Mouse (Mus musculus) spleen, adult 18-20 months (tissue): Measurements from ENCODE around the gene Prok2.

ENCODE experiments used
- DNase-seq, 2 experiments: peaks; one replicate each; pipeline ENCODE4 v3.0.0; 2022; ENCODE audit warnings: mixed read lengths in 2 of 2

Prok2 gene

DNA sequence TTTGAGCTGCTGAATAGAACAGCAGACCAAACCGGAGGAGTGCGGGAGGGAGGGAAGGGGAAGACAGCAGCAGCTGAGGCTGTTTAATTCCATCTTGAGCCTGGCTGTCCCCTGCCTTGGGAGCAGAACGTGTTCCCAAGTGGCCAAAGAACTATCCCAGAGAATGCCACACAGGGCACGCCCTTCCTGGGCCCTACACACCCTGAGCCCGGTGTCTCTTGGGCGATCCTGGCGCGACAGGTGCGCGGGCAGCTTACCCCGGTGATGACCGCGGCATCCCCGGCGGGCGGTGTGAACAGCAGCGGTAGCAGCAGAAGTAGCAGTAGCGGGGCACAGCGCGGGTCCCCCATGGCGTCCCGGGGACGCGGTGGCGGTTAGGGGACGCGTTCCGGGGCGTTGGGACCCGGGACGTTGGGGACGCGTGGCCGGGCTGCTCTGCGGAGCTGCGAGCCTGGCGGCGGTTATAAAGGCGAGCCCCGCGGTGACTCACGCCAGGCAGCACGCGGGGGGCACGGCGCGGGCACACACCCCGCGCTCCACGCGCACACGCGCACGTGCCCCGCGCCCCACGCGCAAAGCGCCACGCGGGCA is at the start of gene Prok2:
Gene Prok2 (minus strand): TSS at position 422 of the 591 bp plus-strand sequence.
- no peak for DNase-seq

DNA sequence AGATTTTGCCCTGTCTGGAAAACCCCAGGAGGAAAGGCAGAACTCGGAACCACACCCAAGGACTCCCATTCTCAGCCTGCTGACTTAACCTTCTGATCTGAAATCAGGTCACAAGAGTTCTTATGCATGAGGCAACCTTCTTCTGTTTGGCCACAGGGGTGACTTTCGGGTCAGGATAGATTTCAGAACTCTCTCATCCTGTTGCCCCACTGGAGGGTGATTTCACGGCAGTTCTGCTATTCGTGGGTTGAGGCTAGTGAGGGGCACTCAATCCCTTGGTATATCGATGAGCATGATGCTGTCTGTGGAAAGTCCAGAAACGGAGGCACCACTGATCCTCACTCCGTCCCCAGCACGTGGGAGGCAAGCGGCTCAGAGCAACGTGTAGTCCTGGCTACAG is 48.5 kb upstream of the Prok2 start:
- DNase-seq: no peak

DNA sequence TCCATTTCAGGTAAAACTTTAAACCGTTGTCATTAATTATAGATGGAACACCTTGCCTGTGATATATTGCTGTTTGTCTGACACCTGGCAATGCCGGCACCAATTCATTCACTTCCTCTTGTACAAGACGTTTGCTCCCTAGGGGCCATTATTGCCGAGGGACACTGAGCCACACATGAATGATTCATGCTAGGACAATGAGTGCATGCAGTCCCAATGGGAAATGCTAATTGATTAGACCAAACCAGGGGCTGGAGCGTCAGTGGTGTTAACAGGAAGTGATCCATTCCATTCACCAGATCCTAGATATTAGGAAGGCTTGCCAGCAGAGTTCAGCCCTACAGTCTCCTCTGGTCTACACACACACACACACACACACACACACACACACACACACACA is 42.3 kb upstream of the Prok2 start:
- DNase-seq: no peak

DNA sequence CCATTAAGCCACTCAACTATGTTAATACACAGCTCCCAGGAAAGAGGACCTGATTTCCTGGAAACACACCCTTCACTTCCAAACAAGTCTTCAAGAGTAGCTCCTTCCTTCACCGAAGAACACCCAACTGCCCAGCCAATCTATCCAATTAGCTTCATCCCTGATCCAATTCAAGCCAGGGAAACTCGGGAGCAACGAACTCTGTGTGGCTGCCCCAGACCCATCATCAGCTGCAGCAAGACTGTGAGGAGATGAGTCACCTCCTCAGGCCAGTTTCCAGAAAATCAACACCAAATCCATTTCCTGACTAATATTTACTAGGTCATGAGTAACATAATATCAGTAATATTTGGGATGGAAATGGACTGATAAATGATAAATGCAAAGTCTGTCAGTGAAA is 38.7 kb upstream of the Prok2 start:
- DNase-seq: no peak

DNA sequence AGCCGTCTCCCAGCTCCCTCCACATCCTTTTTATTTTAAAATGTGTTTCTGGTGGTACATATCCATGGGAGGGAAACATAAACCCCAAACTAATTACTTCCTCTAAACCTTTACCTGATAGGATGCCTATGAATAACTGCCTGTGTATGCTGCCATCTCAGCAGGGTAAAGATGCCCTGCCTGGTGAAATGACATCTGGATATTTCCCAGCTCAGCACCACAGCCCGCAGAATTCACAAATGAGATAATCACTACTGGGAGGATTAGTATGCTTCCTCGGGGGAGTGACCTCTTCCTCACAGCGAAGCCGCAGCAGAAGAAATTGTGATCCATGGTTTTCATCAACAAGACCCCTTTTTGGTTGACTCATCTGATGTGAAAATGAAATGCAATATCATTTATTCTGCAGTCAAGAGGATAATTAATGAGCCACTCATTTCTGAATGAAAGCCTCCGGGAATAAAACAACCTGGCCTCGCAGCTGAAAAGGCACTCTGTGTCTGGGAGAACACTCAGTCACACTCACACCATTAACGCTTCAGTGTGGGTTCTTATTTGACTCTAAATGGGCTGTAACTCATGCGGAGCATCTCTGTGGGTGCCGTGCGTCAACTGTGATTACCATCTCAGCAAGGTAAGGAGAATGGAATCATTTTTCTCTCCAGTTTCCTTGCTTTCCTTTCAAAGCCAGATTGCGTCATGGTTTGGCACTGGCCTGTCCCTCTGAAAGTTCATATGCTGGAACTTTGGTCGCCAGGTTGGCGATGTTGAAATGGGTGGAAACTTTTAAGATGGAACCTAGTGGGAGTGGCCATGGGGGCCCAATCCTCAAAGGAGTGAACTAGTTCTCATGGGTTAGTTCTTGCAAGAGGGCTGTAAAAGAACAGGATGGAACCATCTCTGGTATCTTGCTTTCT is 36.1 kb upstream of the Prok2 start:
- DNase-seq: no peak

DNA sequence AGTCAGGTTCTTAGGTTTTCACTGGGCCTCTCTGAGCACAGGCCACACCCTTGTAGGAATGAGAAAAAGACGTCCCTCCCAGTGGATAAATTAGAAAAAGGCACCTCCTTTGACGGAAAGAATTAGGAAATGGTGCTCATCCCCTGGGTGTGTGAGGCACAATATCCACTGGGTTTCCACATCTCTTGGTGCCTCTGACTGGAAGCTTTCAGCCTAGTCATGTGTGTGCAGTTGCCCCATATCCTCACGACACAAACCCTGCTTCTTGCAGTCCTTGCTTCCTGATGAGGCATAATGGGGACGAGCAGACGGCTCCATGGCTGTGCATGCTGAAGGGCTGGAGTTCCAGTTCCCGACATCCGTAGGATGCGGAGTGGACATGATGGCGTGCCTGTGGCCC is 29.9 kb upstream of the Prok2 start:
- no peak for DNase-seq

DNA sequence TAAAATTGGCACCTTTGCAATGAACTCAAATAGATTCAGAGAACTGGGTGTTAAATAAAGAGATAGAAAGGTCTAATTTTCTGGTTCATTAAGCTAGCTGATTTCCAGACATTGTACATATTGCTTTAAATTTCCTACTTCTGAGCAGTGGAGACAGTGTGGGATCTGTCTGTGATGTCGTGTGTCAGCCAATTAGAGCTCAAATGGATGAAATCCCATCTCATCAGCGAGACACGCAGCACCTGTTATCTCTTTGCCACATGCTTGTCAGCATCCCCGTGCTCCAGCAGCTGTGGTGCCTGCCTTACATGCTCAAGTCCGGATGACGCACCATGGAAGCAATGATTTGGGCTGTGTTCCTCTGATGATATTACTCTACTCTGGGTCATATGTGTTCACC is 25.1 kb upstream of the Prok2 start:
- no peak for DNase-seq

DNA sequence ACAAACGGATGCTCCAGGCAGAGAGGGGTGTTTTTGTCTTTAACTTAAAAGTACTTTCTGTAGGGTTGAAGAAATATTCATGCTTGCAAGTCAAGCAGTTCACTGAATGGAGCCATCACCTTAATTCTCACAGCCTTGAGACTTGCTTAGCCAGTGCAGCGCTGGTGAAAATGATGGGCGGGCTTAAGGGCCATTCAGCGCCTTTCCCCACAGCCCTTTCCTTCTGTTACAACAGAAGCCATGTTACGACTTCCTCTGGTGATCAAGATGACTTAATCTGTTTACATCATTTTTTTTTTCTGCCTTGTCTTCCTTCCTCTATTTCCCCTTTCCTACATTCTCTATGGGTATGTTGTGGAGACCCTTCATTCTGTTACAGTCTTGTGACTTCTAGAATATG is 20.1 kb upstream of the Prok2 start:
- no peak for DNase-seq

DNA sequence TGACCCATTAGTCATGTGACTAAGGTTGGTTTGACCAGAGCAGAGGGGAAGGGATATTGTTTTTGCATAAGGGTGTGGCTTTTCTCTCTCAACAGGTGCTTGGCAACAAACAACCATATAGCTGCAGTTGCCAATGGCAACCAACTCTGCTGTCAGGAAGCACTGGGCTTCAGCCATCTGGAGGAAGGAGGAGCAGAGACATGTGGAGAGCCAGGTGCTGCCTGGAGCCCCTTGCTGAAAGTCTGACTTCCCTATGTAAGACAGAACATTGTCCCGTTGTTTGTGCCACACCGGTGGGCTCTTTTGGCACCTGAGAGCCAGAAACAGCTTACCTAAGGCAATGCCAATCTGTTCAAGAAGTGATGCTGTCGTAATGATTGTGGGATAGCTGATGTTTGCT is 16.7 kb upstream of the Prok2 start:
- no peak for DNase-seq

DNA sequence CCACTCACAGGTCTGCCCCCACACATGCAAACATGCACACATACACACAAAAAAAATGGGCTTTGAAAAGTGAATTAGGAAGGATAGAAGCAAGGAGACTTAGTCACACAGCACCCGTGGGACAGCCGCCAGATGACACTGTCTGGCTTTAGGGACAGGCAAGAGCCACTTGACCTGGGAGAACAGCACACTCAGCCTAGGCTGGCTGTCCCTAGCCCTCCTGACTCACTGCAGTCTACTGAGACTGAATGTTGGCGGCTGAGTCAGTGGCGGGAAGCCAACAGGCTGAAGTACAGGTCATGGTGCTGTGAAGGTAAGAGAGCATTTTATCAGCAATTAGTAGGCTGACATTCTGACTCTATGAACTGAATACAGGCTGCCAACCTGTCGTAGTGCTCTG is 8.5 kb upstream of the Prok2 start:
- no peak for DNase-seq

DNA sequence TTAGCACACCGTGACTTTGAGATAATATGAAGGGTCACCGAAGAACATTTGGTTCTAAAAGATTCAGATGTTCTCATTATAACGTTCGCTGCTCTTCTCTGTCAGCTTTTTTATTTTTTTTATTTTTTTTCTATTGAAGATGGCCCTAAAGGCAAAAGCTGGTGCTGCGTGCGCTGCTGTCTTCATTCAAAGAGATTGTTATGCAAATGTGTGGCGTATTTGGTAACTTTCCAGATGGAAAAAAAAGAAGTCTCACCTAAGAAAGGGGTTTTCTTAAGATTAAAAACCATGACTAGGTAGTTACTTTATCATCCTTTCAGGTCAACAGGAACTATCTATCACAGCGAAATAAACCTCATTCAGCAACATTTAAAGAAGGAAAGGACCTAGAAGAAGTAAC is 6.5 kb upstream of the Prok2 start:
- no peak for DNase-seq

DNA sequence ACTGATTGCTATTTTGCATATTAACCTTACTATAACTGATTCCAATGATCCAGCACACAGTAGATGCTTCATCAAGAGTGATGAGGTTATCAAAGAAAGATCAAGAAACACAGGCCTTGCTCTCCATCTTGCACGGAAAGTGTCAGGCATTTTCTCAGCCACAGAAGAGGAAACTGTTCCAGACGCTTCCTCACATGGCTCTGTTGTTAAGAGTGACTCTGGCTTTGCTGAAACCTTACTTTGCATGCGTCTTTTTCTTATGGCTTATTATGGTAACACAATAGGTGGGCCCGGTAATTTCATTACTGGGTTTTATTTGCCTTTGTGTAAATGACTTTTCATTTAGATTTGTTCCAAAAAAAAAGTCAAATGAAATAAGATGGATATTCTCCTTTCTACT is 5.7 kb upstream of the Prok2 start:
- no peak for DNase-seq

DNA sequence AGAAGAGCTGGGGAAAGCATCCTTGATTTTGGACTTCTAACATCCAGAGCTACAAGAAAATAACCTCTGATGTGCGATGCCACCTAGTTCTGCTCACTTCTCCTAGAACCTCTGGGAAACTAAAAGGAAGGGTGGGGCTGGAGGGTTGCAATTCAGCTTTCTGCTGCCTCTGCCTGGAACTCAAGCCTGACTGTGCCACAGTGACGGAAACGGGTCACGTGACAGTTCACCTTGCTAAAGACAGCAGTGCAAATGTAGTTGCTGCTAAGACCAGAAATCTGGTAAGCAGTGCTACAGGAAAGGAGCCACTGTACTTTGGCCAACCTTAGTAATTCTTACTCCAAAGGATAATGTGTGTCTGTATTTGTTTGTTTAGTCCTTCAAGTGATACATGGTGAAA is 3.7 kb upstream of the Prok2 start:
- no peak for DNase-seq

DNA sequence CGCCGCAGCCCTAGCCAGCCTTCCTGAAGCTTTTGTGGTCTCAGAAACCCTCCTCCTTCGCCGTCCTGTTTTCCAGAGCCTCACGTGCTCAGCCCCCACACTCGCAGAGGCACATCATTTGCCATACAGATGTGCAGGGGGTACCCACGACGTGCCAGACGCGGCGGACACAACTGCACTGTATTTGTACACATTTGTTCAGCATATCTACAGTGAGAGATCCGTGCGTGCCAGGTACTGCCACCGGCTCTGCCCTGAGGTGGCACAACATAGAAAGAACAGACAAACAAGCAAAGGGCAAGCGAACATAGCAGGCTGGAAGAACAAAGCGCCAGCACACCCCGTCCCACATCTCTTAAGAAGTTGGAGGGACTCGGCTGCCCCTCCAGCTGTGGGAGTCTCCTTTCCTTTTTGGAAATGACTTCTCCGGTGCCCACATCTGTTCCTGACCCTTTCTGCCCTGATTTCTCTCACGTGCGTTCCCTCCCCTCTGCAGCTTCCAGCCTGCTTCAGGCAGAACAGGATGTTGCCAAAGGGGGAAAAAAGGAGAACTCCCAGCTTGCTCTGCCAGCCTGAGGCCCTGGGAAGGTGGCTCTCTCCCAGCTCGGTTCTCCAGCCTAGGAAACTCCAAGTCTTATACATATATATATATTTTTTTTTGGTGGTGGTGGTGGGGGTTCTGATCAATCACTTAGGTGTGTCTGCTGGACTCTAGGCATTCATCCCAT is 548 bp upstream of the Prok2 start:
- no peak for DNase-seq

DNA sequence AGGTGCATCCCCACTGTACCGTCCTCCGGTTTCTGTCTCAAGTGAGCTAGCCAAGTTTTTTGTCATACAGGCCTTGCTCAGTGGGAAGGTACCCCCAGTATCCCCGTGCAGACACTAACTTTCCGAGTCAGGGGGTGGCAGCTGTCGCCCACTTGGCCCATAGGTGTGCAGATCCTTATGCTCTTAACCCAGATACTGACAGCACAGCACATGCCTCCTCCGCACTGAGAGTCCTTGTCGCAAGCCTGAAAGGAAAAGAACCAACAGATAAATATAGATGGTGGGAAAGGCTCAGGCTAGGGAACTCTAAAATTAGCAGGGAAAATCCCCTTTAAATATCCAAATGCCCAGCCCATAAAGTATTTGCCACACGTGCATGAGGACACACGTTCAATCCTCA is 3.8 kb downstream of the Prok2 start:
- DNase-seq: no peak

DNA sequence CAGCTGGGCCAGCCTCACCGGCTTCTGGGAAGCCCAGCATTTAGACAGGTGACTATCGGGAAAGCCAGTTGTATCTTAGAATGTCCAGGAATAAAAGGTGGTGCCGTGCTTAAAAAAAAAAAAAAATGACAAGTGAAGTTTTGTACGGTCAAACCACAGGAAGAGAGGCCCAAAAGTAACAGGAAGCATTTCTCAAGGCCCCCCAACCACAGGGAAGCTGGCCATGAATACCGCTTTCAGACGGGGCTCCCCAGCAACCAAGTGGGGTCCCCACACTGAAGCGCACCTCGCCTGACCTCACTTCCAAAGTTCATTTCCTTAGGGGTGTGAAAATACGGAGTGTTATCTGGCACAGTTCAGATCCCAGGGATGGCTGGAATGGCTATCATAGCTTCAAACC is 5.2 kb downstream of the Prok2 start:
- no peak for DNase-seq

DNA sequence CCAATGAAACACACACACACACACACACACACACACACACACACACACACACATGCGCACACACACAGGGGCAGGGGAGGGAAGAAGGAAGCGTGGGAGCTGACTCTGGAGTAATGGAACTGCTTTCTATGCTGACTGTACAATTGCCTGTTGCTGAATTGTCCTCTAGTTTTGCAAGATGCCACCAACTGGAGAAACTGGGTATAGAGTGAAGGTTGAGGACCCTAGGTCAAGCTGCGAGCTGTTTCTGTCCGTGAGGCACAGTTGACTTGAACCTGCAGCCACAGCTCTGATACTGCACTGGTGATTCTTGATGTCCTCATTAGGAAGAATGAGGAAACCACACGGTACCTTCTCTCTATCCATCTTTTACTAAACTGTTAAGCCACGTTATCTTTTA is 10.3 kb downstream of the Prok2 start:
- DNase-seq: no peak

DNA sequence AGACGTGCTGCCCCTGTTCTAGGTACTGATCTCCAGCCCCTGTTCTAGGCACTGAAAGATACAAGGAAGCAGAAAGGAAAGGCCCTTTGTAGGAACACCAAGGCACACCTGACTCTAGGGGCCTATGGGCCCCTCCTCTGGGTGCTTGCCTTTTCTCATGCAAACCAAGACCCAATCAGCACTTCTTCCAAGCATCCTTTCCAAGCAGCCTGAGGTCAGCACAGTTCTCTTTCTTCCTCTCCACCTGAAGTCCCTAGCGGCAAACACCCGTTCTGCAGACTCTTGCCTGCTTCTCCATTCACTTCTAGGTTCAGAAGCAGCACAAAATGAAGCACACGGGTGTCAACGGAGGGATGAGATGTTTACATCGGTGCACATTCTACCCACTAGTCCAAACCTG is 11.0 kb downstream of the Prok2 start:
- no peak for DNase-seq

DNA sequence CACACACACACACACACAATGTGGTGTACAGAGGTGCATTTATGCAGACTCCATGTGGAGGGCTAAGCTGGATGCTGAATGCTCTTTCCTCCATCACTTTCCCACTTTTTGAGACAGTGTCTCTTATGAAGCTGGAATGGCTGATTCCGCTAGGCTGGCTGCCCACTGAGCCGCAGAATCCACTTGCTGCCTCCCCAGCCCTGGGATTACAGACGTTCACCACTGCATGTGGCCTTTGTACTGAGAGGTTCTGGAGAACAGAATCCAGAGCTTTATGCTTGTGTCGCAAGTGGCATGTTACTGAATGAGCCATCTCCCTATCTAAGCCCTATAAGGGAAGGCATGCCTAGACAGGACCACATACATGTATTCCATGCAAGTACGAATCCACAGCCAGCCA is 12.9 kb downstream of the Prok2 start:
- no peak for DNase-seq

DNA sequence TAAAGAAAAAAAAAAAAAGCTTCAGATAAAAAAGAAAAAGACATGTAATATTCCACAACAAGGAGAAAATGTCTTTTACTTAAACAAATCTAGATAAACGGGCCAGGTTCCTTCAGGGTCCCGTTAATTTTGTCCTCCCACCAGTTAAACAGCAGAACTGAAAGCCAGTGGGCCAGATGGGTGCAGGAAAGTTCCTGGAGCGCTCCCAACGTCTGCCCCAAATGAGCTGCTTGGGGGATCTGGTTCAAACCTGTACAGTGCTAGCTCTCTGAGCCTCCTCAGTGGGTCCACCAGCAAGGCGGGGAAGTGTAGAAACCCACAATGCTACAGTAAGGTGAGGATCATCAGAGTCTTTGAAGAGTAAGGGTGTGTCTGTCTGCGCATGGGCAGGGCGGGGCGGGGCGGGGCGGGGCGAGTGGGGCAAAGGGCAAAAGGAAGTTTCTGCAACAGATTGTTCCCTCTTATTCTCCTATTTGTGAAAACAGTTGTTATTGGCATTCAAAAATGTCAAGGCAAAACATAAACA is 14.6 kb downstream of the Prok2 start:
- no peak for DNase-seq

DNA sequence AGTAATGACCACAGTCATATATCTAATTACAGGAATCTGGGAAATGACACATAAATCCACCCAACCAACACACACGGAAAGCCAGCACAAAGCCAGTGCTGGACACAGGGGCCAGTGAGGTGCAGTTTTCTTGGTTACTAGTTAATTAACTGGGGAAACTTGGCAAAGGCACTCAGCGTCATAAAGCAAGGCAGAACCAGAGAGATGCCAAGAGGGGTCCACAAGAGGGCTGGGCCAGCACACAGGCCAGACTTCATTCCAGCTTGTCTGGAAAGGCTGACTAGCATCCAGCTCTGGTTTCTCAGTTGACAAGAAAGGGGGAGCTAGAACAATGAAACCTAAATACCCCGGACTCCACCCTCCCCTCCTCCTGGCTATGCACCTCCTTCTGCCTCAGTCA is 25.7 kb downstream of the Prok2 start:
- no peak for DNase-seq

DNA sequence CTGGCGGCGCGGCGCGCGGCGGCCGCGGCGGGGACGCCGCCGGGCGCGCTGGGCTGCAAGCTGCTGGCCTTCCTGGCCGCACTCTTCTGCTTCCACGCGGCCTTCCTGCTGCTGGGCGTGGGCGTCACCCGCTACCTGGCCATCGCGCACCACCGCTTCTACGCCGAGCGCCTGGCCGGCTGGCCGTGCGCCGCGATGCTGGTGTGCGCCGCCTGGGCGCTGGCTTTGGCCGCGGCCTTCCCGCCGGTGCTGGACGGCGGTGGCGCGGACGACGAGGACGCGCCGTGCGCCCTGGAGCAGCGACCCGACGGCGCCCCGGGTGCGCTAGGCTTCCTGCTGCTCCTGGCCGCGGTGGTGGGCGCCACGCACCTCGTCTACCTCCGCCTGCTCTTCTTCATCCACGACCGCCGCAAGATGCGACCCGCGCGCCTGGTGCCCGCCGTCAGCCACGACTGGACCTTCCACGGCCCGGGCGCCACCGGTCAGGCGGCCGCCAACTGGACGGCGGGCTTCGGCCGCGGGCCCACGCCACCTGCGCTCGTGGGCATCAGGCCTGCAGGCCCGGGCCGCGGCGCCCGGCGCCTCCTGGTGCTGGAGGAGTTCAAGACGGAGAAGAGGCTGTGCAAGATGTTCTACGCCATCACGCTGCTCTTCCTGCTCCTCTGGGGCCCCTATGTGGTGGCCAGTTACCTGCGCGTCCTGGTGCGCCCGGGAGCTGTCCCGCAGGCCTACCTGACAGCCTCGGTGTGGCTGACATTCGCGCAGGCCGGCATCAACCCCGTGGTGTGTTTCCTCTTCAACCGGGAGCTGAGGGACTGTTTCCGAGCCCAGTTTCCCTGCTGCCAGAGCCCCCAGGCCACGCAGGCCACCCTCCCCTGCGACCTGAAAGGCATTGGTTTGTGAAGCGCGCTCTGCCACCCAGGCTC is 33.0 kb downstream of the Prok2 start:
- DNase-seq: no peak
